Mouse (Mus musculus): ENCODE data around the gene Prrt1. TPM values are rescaled to one million over a fixed set of nuclear protein-coding genes. Genes with fewer than 3 reads are reported as not detected.

Gene Prrt1
- total and polyA plus RNA-seq, 2 experiments from 2014 or later = 7.3 to 8.1 TPM

DNA sequence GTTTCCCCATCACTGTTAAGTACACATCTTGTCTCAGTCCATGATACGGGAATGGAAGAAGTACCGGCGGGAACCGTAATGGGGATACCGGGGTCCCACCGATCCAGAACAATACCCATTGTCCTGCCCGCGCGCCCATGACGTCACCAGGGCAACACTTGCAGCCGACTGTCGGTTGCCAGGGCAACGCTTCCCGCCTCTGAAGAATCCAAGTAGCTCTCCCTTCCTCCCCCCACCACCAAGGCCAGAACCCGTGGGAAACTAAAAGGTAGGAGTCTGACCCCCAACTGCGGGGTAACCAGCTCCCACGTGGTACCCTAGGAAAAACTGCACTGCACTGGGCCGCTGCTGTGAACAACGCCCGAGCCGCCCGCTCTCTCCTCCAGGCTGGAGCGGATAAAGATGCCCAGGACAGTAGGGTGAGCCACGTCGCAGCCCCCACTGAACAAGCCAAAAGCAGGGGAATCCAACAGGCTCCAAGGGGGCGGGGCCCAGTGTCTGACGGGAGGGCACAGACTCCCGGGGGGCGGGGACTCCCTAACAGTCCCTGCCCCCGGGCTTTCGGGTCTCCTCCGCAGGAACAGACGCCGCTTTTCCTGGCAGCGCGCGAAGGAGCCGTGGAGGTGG, 42.4 kb upstream of the Prrt1 start:
- peak overlapping the region; percentile 91 for H3K27ac ChIP-seq
- peak overlapping the region; percentile 68 for H3K9ac ChIP-seq (replicated peaks; ENCODE audit: low read length)
- TF ChIP-seq CTCF (IDR thresholded peaks at IDR 0.05; ENCODE audit: low read depth) = no peak
- no peaks in the 10 kb centered on the region for H3K9me3 ChIP-seq (ENCODE audit: low read length)
- H3K4me1 ChIP-seq (ENCODE audit: insufficient read depth, low read length) = peaks cover 13% of the 10 kb centered on the region
- peak overlapping the region; percentile 86 for H3K4me2 ChIP-seq (ENCODE audit: low read depth, low read length)
- no peaks in the 10 kb centered on the region for H3K36me3 ChIP-seq (ENCODE audit: insufficient read depth, low read length)
- peak; percentile 93 for DNase-seq (ENCODE audit: low spot score)
- peak overlapping the region; percentile 52 for H3K4me3 ChIP-seq (ENCODE audit: low read length)
- H3K27me3 ChIP-seq (ENCODE audit: insufficient read depth, low read length) = no peaks in the 10 kb centered on the region
- peak; percentile 87 for ATAC-seq
- under 1% methylated on average over 38 of the region's 38 CpGs for WGBS

DNA sequence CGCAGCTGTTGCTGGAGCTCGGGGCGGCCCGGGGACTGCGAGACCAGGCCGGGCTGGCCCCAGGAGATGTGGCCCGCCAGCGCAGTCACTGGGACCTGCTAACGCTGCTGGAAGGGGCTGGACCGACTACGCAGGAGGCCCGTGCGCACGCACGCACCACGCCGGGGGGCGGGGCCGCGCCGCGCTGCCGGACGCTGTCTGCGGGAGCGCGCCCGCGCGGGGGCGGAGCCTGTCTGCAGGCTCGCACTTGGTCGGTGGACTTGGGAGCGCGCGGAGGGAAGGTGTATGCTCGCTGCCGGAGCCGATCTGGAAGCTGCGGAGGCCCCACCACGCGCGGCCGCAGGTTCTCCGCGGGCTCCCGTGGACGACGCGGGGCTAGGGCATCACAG, 41.9 kb upstream of the Prrt1 start:
- ATAC-seq = peak; percentile 88
- peaks cover 13% of the 10 kb centered on the region for H3K4me1 ChIP-seq (ENCODE audit: insufficient read depth, low read length)
- peak overlapping the region; percentile 68 for H3K9ac ChIP-seq (replicated peaks; ENCODE audit: low read length)
- H3K4me2 ChIP-seq (ENCODE audit: low read depth, low read length) = peak overlapping the region; percentile 86
- TF ChIP-seq CTCF (IDR thresholded peaks at IDR 0.05; ENCODE audit: low read depth) = no peak
- H3K4me3 ChIP-seq (ENCODE audit: low read length) = peak overlapping the region; percentile 52
- H3K27ac ChIP-seq = peak overlapping the region; percentile 91
- peak; percentile 99 for DNase-seq (ENCODE audit: low spot score)
- H3K9me3 ChIP-seq (ENCODE audit: low read length) = no peaks in the 10 kb centered on the region
- no peaks in the 10 kb centered on the region for H3K36me3 ChIP-seq (ENCODE audit: insufficient read depth, low read length)
- no peaks in the 10 kb centered on the region for H3K27me3 ChIP-seq (ENCODE audit: insufficient read depth, low read length)
- WGBS = under 1% methylated on average over 49 of the region's 50 CpGs

GRCm38 (mm10) chr17:34587814-34588213, 41.5 kb upstream of the Prrt1 start:
- H3K4me2 ChIP-seq (ENCODE audit: low read depth, low read length) = peak overlapping the region; percentile 86
- no peaks in the 10 kb centered on the region for H3K9me3 ChIP-seq (ENCODE audit: low read length)
- TF ChIP-seq CTCF (IDR thresholded peaks at IDR 0.05; ENCODE audit: low read depth) = no peak
- no peak for DNase-seq (ENCODE audit: low spot score)
- H3K4me1 ChIP-seq (ENCODE audit: insufficient read depth, low read length) = peaks cover 14% of the 10 kb centered on the region
- ATAC-seq = no peak
- peak overlapping the region; percentile 68 for H3K9ac ChIP-seq (replicated peaks; ENCODE audit: low read length)
- WGBS = 4% methylated on average over 19 of the region's 19 CpGs
- H3K27me3 ChIP-seq (ENCODE audit: insufficient read depth, low read length) = no peaks in the 10 kb centered on the region
- peak overlapping the region; percentile 91 for H3K27ac ChIP-seq
- H3K4me3 ChIP-seq (ENCODE audit: low read length) = peak overlapping the region; percentile 52
- H3K36me3 ChIP-seq (ENCODE audit: insufficient read depth, low read length) = no peaks in the 10 kb centered on the region

GRCm38 (mm10) chr17:34588767-34589166, 40.6 kb upstream of the Prrt1 start:
- H3K4me2 ChIP-seq (ENCODE audit: low read depth, low read length) = no peak overlapping the region
- peaks cover 19% of the 10 kb centered on the region for H3K4me1 ChIP-seq (ENCODE audit: insufficient read depth, low read length)
- H3K27me3 ChIP-seq (ENCODE audit: insufficient read depth, low read length) = no peaks in the 10 kb centered on the region
- no peak for TF ChIP-seq CTCF (IDR thresholded peaks at IDR 0.05; ENCODE audit: low read depth)
- H3K9ac ChIP-seq (replicated peaks; ENCODE audit: low read length) = no peak overlapping the region
- DNase-seq (ENCODE audit: low spot score) = no peak
- H3K4me3 ChIP-seq (ENCODE audit: low read length) = no peak overlapping the region
- WGBS = 66% methylated on average over 3 of the region's 3 CpGs
- no peaks in the 10 kb centered on the region for H3K9me3 ChIP-seq (ENCODE audit: low read length)
- no peak for ATAC-seq
- H3K27ac ChIP-seq = no peak overlapping the region
- no peaks in the 10 kb centered on the region for H3K36me3 ChIP-seq (ENCODE audit: insufficient read depth, low read length)

GRCm38 (mm10) chr17:34589206-34589605, 40.1 kb upstream of the Prrt1 start:
- no peak for TF ChIP-seq CTCF (IDR thresholded peaks at IDR 0.05; ENCODE audit: low read depth)
- Histone ChIP-seq H3K27ac (no peak overlapping the region), H3K27me3 (ENCODE audit: insufficient read depth, low read length) (no peaks in the 10 kb centered on the region), H3K4me2 (ENCODE audit: low read depth, low read length) (peak overlapping the region; percentile 5; the same call in 1 of the 2 replicates), H3K4me1 (ENCODE audit: insufficient read depth, low read length) (peaks cover 24% of the 10 kb centered on the region), H3K9me3 (ENCODE audit: low read length) (no peaks in the 10 kb centered on the region), H3K9ac (replicated peaks; ENCODE audit: low read length) (no peak overlapping the region), H3K36me3 (ENCODE audit: insufficient read depth, low read length) (no peaks in the 10 kb centered on the region), H3K4me3 (ENCODE audit: low read length) (no peak overlapping the region)
- ATAC-seq = no peak
- DNase-seq (ENCODE audit: low spot score) = no peak
- WGBS = 55% methylated on average over 7 of the region's 7 CpGs

GRCm38 (mm10) chr17:34589681-34590101, 39.6 kb upstream of the Prrt1 start, which contains the start of gene Gpsm3:
TSS of gene Gpsm3 (plus strand) at chr17:34589806.
- ATAC-seq = no peak
- H3K27me3 ChIP-seq (ENCODE audit: insufficient read depth, low read length) = no peaks in the 10 kb centered on the region
- H3K9ac ChIP-seq (replicated peaks; ENCODE audit: low read length) = no peak within 1 kb of the TSS
- H3K36me3 ChIP-seq (ENCODE audit: insufficient read depth, low read length) = 0 out of 2 replicates have a peak, but pooled peaks cover 2% of the 10 kb centered on the region
- TF ChIP-seq CTCF (IDR thresholded peaks at IDR 0.05; ENCODE audit: low read depth) = no peak
- H3K4me1 ChIP-seq (ENCODE audit: insufficient read depth, low read length) = peaks cover 25% of the 10 kb centered on the region
- DNase-seq (ENCODE audit: low spot score) = no peak
- peak within 1 kb of the TSS; percentile 96; the same call in 1 of the 2 replicates for H3K27ac ChIP-seq
- H3K4me3 ChIP-seq (ENCODE audit: low read length) = no peak within 1 kb of the TSS
- peak within 1 kb of the TSS; percentile 11; the same call in 1 of the 2 replicates for H3K4me2 ChIP-seq (ENCODE audit: low read depth, low read length)
- H3K9me3 ChIP-seq (ENCODE audit: low read length) = no peaks in the 10 kb centered on the region
- 27% methylated on average over 7 of the region's 7 CpGs for WGBS

All from hindbrain, postnatal 0 days (tissue).